Mouse (Mus musculus) limb, embryonic 14.5 days (tissue): Measurements from ENCODE around the gene Mef2c. TPM values are rescaled to one million over a fixed set of nuclear protein-coding genes. Genes with fewer than 3 reads are reported as not detected.

ENCODE experiments used
- ATAC-seq: fragments of 200-750 bp; cut with Nextera tagmentation; 2 replicates; pipeline ENCODE4 v1.8.0; 2017; ENCODE audit warnings: low read depth, moderate number of reproducible peaks, moderate TSS enrichment; ENCODE audit not compliant: low FRiP score
- DNase-seq: peaks from one replicate; pipeline ENCODE4 v3.0.0-alpha.2; 2015; ENCODE audit warnings: low spot score
- H3K27ac ChIP-seq: fragments of 300-500 bp; sonication (generic); replicated peaks from 2 replicates; pipeline ENCODE4 v1.5.1; 2014; ENCODE audit warnings: low read depth, mild to moderate bottlenecking, low read length, moderate library complexity, mixed read lengths
- H3K27me3 ChIP-seq: fragments of 300-500 bp; sonication (generic); 2 replicates; pipeline ENCODE4 v1.6.1; 2014; ENCODE audit warnings: low read length, mixed read lengths; ENCODE audit not compliant: control insufficient read depth, insufficient read depth
- H3K36me3 ChIP-seq: fragments of 300-500 bp; sonication (generic); 2 replicates; pipeline ENCODE4 v1.6.1; 2014; ENCODE audit warnings: mild to moderate bottlenecking, low read length, moderate library complexity, mixed read lengths; ENCODE audit not compliant: control insufficient read depth, insufficient read depth
- H3K4me1 ChIP-seq: fragments of 300-500 bp; sonication (generic); 2 replicates; pipeline ENCODE4 v1.6.1; 2014; ENCODE audit warnings: antibody characterized with exemption, low read length, mixed read lengths; ENCODE audit not compliant: control insufficient read depth, insufficient read depth
- H3K4me2 ChIP-seq: fragments of 300-500 bp; sonication (generic); replicated peaks from 2 replicates; pipeline ENCODE4 v1.6.1; 2014; ENCODE audit warnings: low read depth, mild to moderate bottlenecking, low read length, moderate library complexity; ENCODE audit not compliant: severe bottlenecking
- H3K4me3 ChIP-seq: fragments of 300-500 bp; sonication (generic); replicated peaks from 2 replicates; pipeline ENCODE4 v1.5.1; 2014; ENCODE audit warnings: low read length
- H3K9ac ChIP-seq: fragments of 300-500 bp; sonication (generic); 2 replicates; pipeline ENCODE4 v1.6.1; 2014; ENCODE audit warnings: mild to moderate bottlenecking, low read depth, low read length, moderate library complexity; ENCODE audit not compliant: severe bottlenecking
- H3K9me3 ChIP-seq: fragments of 300-500 bp; sonication (generic); 2 replicates; pipeline ENCODE4 v1.6.1; 2016; ENCODE audit warnings: low read length; ENCODE audit not compliant: control insufficient read depth
- POLR2A ChIP-seq: fragments of 200-500 bp; IDR thresholded peaks from 2 replicates; pipeline ENCODE4 v1.8.0; 2012; ENCODE audit warnings: inconsistent platforms, mild to moderate bottlenecking, moderate library complexity, borderline replicate concordance; ENCODE audit not compliant: insufficient read depth, insufficient read length; ENCODE audit errors: extremely low read depth
- WGBS: fragments of 180-500 bp; shearing (Covaris S2); extraction: QIAGEN DNeasy Blood & Tissue Kit; methylation state at CpG from one replicate; pipeline ENCODE4 v1.1.7; 2014; 5-methylcytosine and 5-hydroxymethylcytosine counted together
- polyA plus RNA-seq, 2 experiments: library from polyadenylated mRNA; depleted of rRNA in 1 of 2; stranded (reverse) in 1 of 2; unstranded in 1 of 2; fragments of >200 nt; fragmentation: Nextera tagmentation in 1 of 2; extraction: Ambion mirVana in 1 of 2; gene quantifications; 2 replicates each; pipeline versions ENCODE4 v1.2.1 to v1.2.3; 2012 to 2014

The Mef2c gene
- polyA plus RNA-seq, 2 experiments, result 50.0 to 158 TPM

GRCm38 (mm10) chr13:83609517-83609878 is 105.7 kb downstream of the Mef2c start:
- no peak overlapping the region for H3K27ac ChIP-seq
- H3K36me3 ChIP-seq, result no peaks in the 10 kb centered on the region
- ATAC-seq (no peak), DNase-seq (no peak)
- no peaks in the 10 kb centered on the region for H3K9me3 ChIP-seq
- H3K27me3 ChIP-seq, result no peaks in the 10 kb centered on the region
- H3K4me1 ChIP-seq, result peaks cover 39% of the 10 kb centered on the region
- no peak overlapping the region for H3K9ac ChIP-seq
- no peak overlapping the region for H3K4me3 ChIP-seq
- no peak overlapping the region for H3K4me2 ChIP-seq
- WGBS, result 43% methylated on average over 3 of the region's 3 CpGs
- no peak for TF ChIP-seq POLR2A

DNA sequence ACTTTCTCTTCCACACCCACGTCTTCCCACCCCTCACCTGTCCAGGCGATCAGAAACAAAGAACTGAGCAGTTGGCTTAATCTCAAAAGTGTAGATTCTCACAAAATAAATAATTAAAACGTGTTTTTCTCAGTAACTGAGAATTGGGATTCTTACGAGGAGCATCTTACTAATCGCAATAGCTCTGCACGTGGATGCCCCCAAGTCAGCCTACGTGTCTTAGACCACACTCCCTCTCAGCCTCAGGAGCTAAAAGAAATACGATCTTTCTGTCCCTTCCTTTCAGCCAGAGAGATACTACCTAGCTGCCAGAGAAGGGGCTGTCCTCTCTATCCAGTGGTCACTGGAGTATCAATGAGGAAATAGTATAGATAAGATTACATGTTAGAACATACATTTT is 106.3 kb downstream of the Mef2c start:
- Histone ChIP-seq H3K4me1 (peaks cover 33% of the 10 kb centered on the region), H3K9ac (no peak overlapping the region), H3K36me3 (no peaks in the 10 kb centered on the region), H3K9me3 (no peaks in the 10 kb centered on the region), H3K4me2 (no peak overlapping the region), H3K27ac (no peak overlapping the region), H3K27me3 (no peaks in the 10 kb centered on the region), H3K4me3 (no peak overlapping the region)
- no peak for TF ChIP-seq POLR2A
- ATAC-seq (no peak), DNase-seq (no peak)
- 78% methylated on average over 8 of the region's 8 CpGs for WGBS

GRCm38 (mm10) chr13:83612195-83612594 is 108.4 kb downstream of the Mef2c start:
- no peaks in the 10 kb centered on the region for H3K27me3 ChIP-seq
- ATAC-seq (no peak), DNase-seq (no peak)
- no peak for TF ChIP-seq POLR2A
- H3K4me2 ChIP-seq, result no peak overlapping the region
- peaks cover 26% of the 10 kb centered on the region for H3K4me1 ChIP-seq
- H3K9ac ChIP-seq, result no peak overlapping the region
- H3K36me3 ChIP-seq, result no peaks in the 10 kb centered on the region
- no peak overlapping the region for H3K27ac ChIP-seq
- no peak overlapping the region for H3K4me3 ChIP-seq
- WGBS, result 20% methylated on average over 1 of the region's 1 CpGs
- H3K9me3 ChIP-seq, result no peaks in the 10 kb centered on the region

DNA sequence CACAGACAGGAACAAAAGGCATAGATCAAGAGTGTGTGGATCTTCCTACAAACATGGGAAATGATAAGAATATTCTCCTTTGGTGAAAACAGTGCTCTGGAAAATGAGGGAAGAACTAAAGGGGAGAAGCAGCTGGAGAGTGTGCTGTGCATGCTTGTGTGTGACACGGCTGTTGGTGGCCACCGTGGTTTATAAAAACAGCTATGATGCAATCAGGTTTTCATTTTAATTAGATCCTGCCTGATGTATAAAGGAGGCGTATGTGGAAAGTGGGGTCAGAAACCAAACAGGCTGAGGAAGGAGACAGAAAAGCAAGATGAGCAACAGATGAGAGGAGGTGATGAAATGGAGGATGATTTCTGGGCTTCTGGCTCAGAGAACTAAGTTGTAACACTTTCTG is 112.0 kb downstream of the Mef2c start:
- H3K27me3 ChIP-seq, result no peaks in the 10 kb centered on the region
- no peak for TF ChIP-seq POLR2A
- H3K27ac ChIP-seq, result no peak overlapping the region
- DNase-seq, result no peak
- no peak overlapping the region for H3K4me3 ChIP-seq
- no peak overlapping the region for H3K4me2 ChIP-seq
- H3K4me1 ChIP-seq, result 0 out of 2 replicates have a peak, but pooled peaks cover 3% of the 10 kb centered on the region
- H3K9me3 ChIP-seq, result no peaks in the 10 kb centered on the region
- H3K36me3 ChIP-seq, result no peaks in the 10 kb centered on the region
- 54% methylated on average over 3 of the region's 3 CpGs for WGBS
- no peak for ATAC-seq
- H3K9ac ChIP-seq, result no peak overlapping the region

GRCm38 (mm10) chr13:83624651-83625050 is 120.8 kb downstream of the Mef2c start:
- H3K27ac ChIP-seq, result no peak overlapping the region
- H3K9ac ChIP-seq, result no peak overlapping the region
- DNase-seq, result no peak
- no peak overlapping the region for H3K4me2 ChIP-seq
- ATAC-seq, result no peak
- H3K9me3 ChIP-seq, result no peaks in the 10 kb centered on the region
- H3K4me3 ChIP-seq, result no peak overlapping the region
- H3K27me3 ChIP-seq, result no peaks in the 10 kb centered on the region
- H3K4me1 ChIP-seq, result no peaks in the 10 kb centered on the region
- peaks cover 5% of the 10 kb centered on the region; the same call in 1 of the 2 replicates for H3K36me3 ChIP-seq
- TF ChIP-seq POLR2A, result no peak
- 89% methylated on average over 4 of the region's 4 CpGs for WGBS

DNA sequence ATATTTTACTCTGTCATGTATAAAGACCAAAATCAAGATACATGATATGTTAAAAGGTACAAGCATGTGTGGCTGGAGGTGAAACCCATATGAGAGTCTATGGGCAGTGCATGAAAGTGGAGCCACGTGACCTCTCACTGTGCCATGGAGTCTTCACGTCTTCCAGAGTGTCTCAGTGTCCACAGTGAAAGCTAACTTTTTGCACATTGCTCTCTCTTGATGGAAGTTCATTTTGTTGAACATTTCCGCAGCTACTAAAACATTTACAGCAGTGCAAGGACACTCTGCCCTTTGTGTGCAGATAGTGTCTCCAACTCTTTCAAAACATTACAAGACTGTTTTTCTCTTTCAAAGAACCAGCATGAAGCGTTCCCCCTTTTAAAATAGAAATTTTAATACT is 123.6 kb downstream of the Mef2c start:
- WGBS, result 87% methylated on average over 4 of the region's 4 CpGs
- no peak for DNase-seq

More for the DNA sequence above, 123.6 kb downstream of the Mef2c start:
- H3K9me3 ChIP-seq, result no peaks in the 10 kb centered on the region
- H3K4me2 ChIP-seq, result no peak overlapping the region
- peaks cover 5% of the 10 kb centered on the region; the same call in 1 of the 2 replicates for H3K36me3 ChIP-seq
- H3K4me3 ChIP-seq, result no peak overlapping the region
- no peaks in the 10 kb centered on the region for H3K27me3 ChIP-seq
- no peak overlapping the region for H3K9ac ChIP-seq
- TF ChIP-seq POLR2A, result no peak
- no peak overlapping the region for H3K27ac ChIP-seq
- no peak for ATAC-seq
- no peaks in the 10 kb centered on the region for H3K4me1 ChIP-seq
